ENCODE assay signal across 8 mouse cellular contexts in the genomic region with DNA sequence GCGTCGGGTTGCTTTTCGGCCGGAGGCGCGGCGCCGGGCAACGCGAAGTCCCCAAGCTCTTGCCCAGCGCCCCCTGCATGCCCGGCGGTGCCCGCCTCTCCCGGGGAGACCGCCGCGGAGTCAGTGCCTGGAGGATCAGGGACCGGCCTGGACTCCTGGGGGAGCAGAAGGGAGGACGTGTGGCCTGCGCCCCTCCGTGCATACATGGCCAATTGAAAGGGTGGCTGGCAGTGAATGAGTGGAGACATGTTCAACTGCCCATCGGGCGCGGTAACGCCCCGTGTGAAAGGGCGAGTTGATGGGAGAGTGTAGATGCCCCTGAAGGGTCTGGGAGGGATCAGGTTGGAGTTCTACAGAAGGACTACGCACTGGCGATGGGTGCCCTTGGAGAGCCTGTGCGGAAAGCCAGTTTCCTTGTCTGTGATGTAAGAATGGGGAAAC. TPM values are rescaled to one million over a fixed set of nuclear protein-coding genes. Genes with fewer than 3 reads are reported as not detected.
A peak's percentile ranks its signal among the peaks of the same experiment; 100 is the strongest.
DNase-seq lines count a peak whose midpoint lies in the region; ATAC-seq and TF ChIP-seq lines count a peak whose summit lies in the region.

No protein-coding gene starts in this region.

- TF ChIP-seq CTCF in E14TG2a.4 (conservative IDR thresholded peaks at IDR 0.05; ENCODE audit: low read length): no peak
- peak; percentile 60 for TF ChIP-seq CTCF in intestine, postnatal 0 days (IDR thresholded peaks at IDR 0.05; ENCODE audit: low read depth)

- H3K9me3 ChIP-seq in heart, embryonic 12.5 days (replicated peaks): no peaks in the 10 kb centered on the region
- no peaks in the 10 kb centered on the region for H3K9me3 ChIP-seq in E14TG2a.4 (ENCODE audit: low read length)
- H3K9me3 ChIP-seq in embryonic facial prominence, embryonic 15.5 days (replicated peaks): no peaks in the 10 kb centered on the region
- no peaks in the 10 kb centered on the region for H3K9me3 ChIP-seq in intestine, postnatal 0 days (ENCODE audit: control insufficient read depth)
- no peaks in the 10 kb centered on the region for H3K9me3 ChIP-seq in neural tube, embryonic 12.5 days

- H3K9ac ChIP-seq in heart, embryonic 12.5 days: peak overlapping the region; percentile 90
- peak overlapping the region; percentile 90 for H3K9ac ChIP-seq in embryonic facial prominence, embryonic 15.5 days
- H3K9ac ChIP-seq in intestine, postnatal 0 days (ENCODE audit: low read depth, low read length): peak overlapping the region; percentile 75
- peak overlapping the region; percentile 83 for H3K9ac ChIP-seq in neural tube, embryonic 12.5 days

- H3K4me3 ChIP-seq in heart, embryonic 12.5 days: peak overlapping the region; percentile 83
- peak overlapping the region; percentile 98 for H3K4me3 ChIP-seq in E14TG2a.4 (replicated peaks; ENCODE audit: low read length)
- peak overlapping the region; percentile 88 for H3K4me3 ChIP-seq in embryonic facial prominence, embryonic 15.5 days (replicated peaks)
- H3K4me3 ChIP-seq in intestine, postnatal 0 days (ENCODE audit: low read depth, low read length): peak overlapping the region; percentile 54
- H3K4me3 ChIP-seq in neural tube, embryonic 12.5 days: peak overlapping the region; percentile 70

- no peak for DNase-seq in heart, postnatal 36 days
- DNase-seq in adrenal gland, adult 8-10 months: no peak
- DNase-seq in ovary, postnatal 36 days (ENCODE audit: low spot score): no peak

- peak; percentile 85 for ATAC-seq in heart, embryonic 12.5 days (ENCODE audit: insufficient number of reproducible peaks, low FRiP score)
- peak; percentile 74 for ATAC-seq in embryonic facial prominence, embryonic 15.5 days (ENCODE audit: insufficient number of reproducible peaks, low FRiP score, low TSS enrichment, low read depth)
- peak; percentile 70 for ATAC-seq in intestine, postnatal 0 days
- peak; percentile 91 for ATAC-seq in neural tube, embryonic 12.5 days (ENCODE audit: low FRiP score, low read depth)

- H3K27me3 ChIP-seq in heart, embryonic 12.5 days (replicated peaks): no peaks in the 10 kb centered on the region
- no peaks in the 10 kb centered on the region for H3K27me3 ChIP-seq in E14TG2a.4 (ENCODE audit: insufficient read depth, low read length)
- no peaks in the 10 kb centered on the region for H3K27me3 ChIP-seq in embryonic facial prominence, embryonic 15.5 days
- no peaks in the 10 kb centered on the region for H3K27me3 ChIP-seq in intestine, postnatal 0 days (replicated peaks; ENCODE audit: control insufficient read depth, insufficient read depth, low read length)
- no peaks in the 10 kb centered on the region for H3K27me3 ChIP-seq in neural tube, embryonic 12.5 days (replicated peaks)

- peak overlapping the region; percentile 84 for H3K27ac ChIP-seq in heart, embryonic 12.5 days (ENCODE audit: poor library complexity, severe bottlenecking)
- H3K27ac ChIP-seq in embryonic facial prominence, embryonic 15.5 days (replicated peaks): peak overlapping the region; percentile 91
- H3K27ac ChIP-seq in intestine, postnatal 0 days (ENCODE audit: low read depth, low read length): peak overlapping the region; percentile 76; the same call in 1 of the 2 replicates
- peak overlapping the region; percentile 33 for H3K27ac ChIP-seq in neural tube, embryonic 12.5 days

- peaks cover 16% of the 10 kb centered on the region for H3K4me1 ChIP-seq in heart, embryonic 12.5 days (replicated peaks)
- H3K4me1 ChIP-seq in E14TG2a.4 (replicated peaks; ENCODE audit: low read depth, low read length): peaks cover 59% of the 10 kb centered on the region
- H3K4me1 ChIP-seq in embryonic facial prominence, embryonic 15.5 days: peaks cover 11% of the 10 kb centered on the region
- H3K4me1 ChIP-seq in intestine, postnatal 0 days (replicated peaks; ENCODE audit: control insufficient read depth, insufficient read depth, low read length): peaks cover 5% of the 10 kb centered on the region
- peaks cover 12% of the 10 kb centered on the region for H3K4me1 ChIP-seq in neural tube, embryonic 12.5 days

- intact Hi-C loops in heart, postnatal 36 days (cut with DNase I): no loop called here

- H3K36me3 ChIP-seq in heart, embryonic 12.5 days: peaks cover 17% of the 10 kb centered on the region
- H3K36me3 ChIP-seq in E14TG2a.4 (ENCODE audit: insufficient read depth, low read length): peaks cover 25% of the 10 kb centered on the region
- H3K36me3 ChIP-seq in embryonic facial prominence, embryonic 15.5 days: peaks cover 22% of the 10 kb centered on the region
- no peaks in the 10 kb centered on the region; the same call in 1 of the 2 replicates for H3K36me3 ChIP-seq in intestine, postnatal 0 days (ENCODE audit: control insufficient read depth, insufficient read depth)
- peaks cover 16% of the 10 kb centered on the region for H3K36me3 ChIP-seq in neural tube, embryonic 12.5 days

- under 1% methylated on average over 28 of the region's 31 CpGs for WGBS in heart, embryonic 12.5 days
- WGBS in embryonic facial prominence, embryonic 15.5 days: 0% methylated on average over 23 of the region's 31 CpGs
- 1% methylated on average over 27 of the region's 31 CpGs for whole genome bisulfite sequencing in intestine, postnatal 0 days
- WGBS in neural tube, embryonic 12.5 days: under 1% methylated on average over 31 of the region's 31 CpGs

- H3K4me2 ChIP-seq in heart, embryonic 12.5 days: peak overlapping the region; percentile 89
- H3K4me2 ChIP-seq in embryonic facial prominence, embryonic 15.5 days (replicated peaks): peak overlapping the region; percentile 76
- H3K4me2 ChIP-seq in intestine, postnatal 0 days (replicated peaks; ENCODE audit: low read depth): peak overlapping the region; percentile 65
- peak overlapping the region; percentile 91 for H3K4me2 ChIP-seq in neural tube, embryonic 12.5 days (replicated peaks)

RNA-seq across cellular contexts. Expression of gene Leo1, which starts 0.4 kb away (rescaled TPM):
- polyA plus RNA-seq in heart, embryonic 12.5 days (2016; fragmentation: Nextera tagmentation; extraction: Ambion mirVana): 33.8 and 37.0 TPM in 2 replicates
- 10 to 100 TPM; 11.3 to 15.0 TPM for total RNA-seq in heart, postnatal 36 days (2021)
- 40.1 and 41.5 TPM in 2 replicates for polyA plus RNA-seq in embryonic facial prominence, embryonic 15.5 days (2015; fragmentation: Nextera tagmentation; extraction: Ambion mirVana)
- polyA plus RNA-seq in intestine, postnatal 0 days (2015; fragmentation: Nextera tagmentation; extraction: Ambion mirVana): 14.7 and 16.3 TPM in 2 replicates
- polyA plus RNA-seq in neural tube, embryonic 12.5 days (2016; fragmentation: Nextera tagmentation; extraction: Ambion mirVana): 43.5 and 53.5 TPM in 2 replicates
- total RNA-seq in adrenal gland, adult 8-10 months (2022): 10 to 100 TPM; 20.7 to 25.8 (median 22.3) TPM

RNA-seq across cellular contexts. Expression of gene Mapk6, which starts 31.9 kb away (rescaled TPM):
- polyA plus RNA-seq in heart, embryonic 12.5 days (2016; fragmentation: Nextera tagmentation; extraction: Ambion mirVana): 66.9 and 68.4 TPM in 2 replicates
- total RNA-seq in heart, postnatal 36 days (2021): 10 to 100 TPM; 24.8 to 29.1 TPM
- polyA plus RNA-seq in embryonic facial prominence, embryonic 15.5 days (2015; fragmentation: Nextera tagmentation; extraction: Ambion mirVana): 58.1 and 60.2 TPM in 2 replicates
- polyA plus RNA-seq in intestine, postnatal 0 days (2015; fragmentation: Nextera tagmentation; extraction: Ambion mirVana): 36.6 and 39.2 TPM in 2 replicates
- polyA plus RNA-seq in neural tube, embryonic 12.5 days (2016; fragmentation: Nextera tagmentation; extraction: Ambion mirVana): 184 and 188 TPM in 2 replicates
- 10 to 100 TPM; 31.4 to 49.5 (median 36.9) TPM for total RNA-seq in adrenal gland, adult 8-10 months (2022)

Comparison
In these comparisons a context has a peak if more than half of its experiments do, and no peak if none do; other contexts are left out.
1. H3K27ac ChIP-seq: peak in every context shown above with its lines; median percentile 91 in embryonic facial prominence, embryonic 15.5 days; 84 in heart, embryonic 12.5 days; 76 in intestine, postnatal 0 days; 33 in neural tube, embryonic 12.5 days.